Mouse (Mus musculus): Measurements from ENCODE around the gene Esp8. TPM values are rescaled to one million over a fixed set of nuclear protein-coding genes. Genes with fewer than 3 reads are reported as not detected.
"Not testable (repeated sequence)": the region's sequence is repeated elsewhere in the genome, so short reads cannot be mapped to it uniquely, and the experiment has no call there.

The Esp8 gene
- polyA plus RNA-seq (2016; fragmentation: Nextera tagmentation; extraction: Ambion mirVana) = not detected in 2 replicates

DNA sequence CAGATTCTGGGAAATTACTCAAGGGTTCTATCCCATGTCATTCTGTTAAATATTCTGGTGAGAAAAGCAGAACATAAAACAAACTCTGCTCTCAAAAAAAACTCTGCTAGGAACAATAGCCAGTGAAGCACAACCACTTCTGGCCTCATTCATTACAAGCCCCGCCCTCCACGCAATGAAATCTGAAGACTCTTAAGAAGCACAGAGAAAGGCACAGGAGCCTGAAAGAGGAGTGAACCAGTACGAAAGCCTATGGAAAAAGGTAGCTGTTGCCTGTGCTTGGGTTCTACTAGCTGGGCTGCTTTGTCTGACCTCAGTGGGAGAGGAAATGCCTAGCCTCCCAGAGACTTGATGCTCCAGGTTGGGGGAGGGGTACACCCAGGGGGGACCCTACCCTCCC is at the start of gene Esp8:
TSS of gene Esp8 (plus strand) at position 205 of the 400 bp plus-strand sequence.
- WGBS = 64% methylated on average over 3 of the region's 3 CpGs
- Histone ChIP-seq H3K9me3 (no peaks in the 10 kb centered on the region), H3K4me2 (no peak within 1 kb of the TSS), H3K4me3 (replicated peaks) (no peak within 1 kb of the TSS), H3K9ac (replicated peaks) (no peak within 1 kb of the TSS), H3K27ac (no peak within 1 kb of the TSS), H3K27me3 (no peaks in the 10 kb centered on the region), H3K36me3 (no peaks in the 10 kb centered on the region), H3K4me1 (replicated peaks) (no peaks in the 10 kb centered on the region)
- no peak for ATAC-seq (ENCODE audit: insufficient number of reproducible peaks, insufficient read depth, low FRiP score, low TSS enrichment, low read depth)

DNA sequence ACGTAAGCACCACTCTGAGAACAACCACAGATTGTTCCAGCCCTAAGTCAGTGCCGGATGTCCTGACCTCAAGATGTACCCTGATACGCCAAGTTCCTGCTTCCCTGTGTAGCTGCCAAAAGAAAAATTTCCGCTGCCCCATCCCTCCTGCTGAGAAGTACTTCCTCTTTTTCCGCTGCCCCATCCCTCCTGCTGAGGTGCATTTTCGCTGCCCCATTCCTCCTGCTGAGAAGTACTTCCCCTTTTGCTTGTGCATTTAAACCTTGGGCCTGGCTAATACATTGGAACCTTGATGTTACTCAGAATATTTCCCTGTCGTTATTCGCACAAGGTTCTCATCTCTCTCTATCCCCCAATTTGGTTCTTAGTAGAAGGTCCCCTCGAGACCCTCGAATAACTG is 36.3 kb upstream of the Esp8 start:
- not testable (repeated sequence) for H3K9me3 ChIP-seq; H3K9ac ChIP-seq (replicated peaks); H3K27ac ChIP-seq; H3K27me3 ChIP-seq; H3K4me2 ChIP-seq; ATAC-seq (ENCODE audit: insufficient number of reproducible peaks, insufficient read depth, low FRiP score, low TSS enrichment, low read depth); H3K4me3 ChIP-seq (replicated peaks); H3K4me1 ChIP-seq (replicated peaks); H3K36me3 ChIP-seq
- WGBS = 80% methylated on average over 10 of the region's 10 CpGs

DNA sequence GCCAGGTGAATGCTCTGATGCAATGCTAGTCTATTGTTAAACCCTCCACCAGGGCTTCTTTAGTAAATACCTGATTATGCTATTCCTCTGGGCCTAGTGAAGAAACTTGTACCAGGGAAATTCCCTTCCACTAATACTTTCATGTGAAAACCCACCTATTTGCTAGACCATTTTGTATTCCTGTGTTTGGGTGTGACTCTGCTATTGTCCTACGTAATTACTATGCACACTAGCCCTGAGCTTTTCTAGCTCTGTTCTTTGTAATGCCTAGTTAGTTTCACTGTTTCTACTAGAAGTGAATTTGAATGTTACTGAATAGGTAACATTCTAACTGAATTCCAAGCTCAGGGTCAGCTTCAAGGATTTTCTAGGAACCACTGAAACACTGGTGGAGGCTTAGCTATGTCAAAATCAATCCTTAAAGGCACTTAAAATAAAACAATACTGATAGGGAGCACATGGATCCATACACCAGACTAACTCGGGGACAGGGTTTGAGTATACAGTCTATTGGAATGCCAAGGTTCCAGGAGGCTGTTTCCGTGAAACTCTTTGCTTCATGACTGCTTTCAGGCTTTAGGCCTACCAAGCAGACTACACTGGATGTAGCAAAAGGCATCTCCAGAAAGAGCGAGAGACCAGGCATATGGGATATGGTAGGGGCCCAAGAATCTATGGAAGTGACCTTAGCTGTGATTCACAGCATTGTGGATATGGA is 24.2 kb upstream of the Esp8 start:
- not testable (repeated sequence) for H3K4me3 ChIP-seq (replicated peaks); H3K27ac ChIP-seq; H3K4me1 ChIP-seq (replicated peaks); H3K27me3 ChIP-seq; H3K9ac ChIP-seq (replicated peaks); ATAC-seq (ENCODE audit: insufficient number of reproducible peaks, insufficient read depth, low FRiP score, low TSS enrichment, low read depth); H3K9me3 ChIP-seq; H3K36me3 ChIP-seq; H3K4me2 ChIP-seq
- 90% methylated on average over 4 of the region's 4 CpGs for WGBS

DNA sequence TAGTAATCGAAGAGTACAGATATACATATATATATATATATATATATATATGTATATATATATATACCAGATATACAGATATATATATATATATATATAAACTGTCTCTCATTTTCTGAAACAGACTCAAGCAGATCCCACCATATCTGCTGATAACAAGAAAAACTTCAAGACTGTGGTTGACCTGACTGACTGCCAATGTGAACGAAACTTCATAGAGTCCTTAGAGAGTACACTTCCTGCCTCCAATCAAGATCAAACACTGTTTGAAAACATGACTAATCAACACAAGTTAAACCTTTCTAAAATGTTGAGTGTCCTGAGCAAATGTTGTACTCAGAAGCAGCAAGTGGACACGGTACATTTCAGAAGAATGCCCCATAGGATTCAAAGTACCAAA is 10.0 kb downstream of the Esp8 start:
- no peak overlapping the region for H3K9ac ChIP-seq (replicated peaks)
- no peak overlapping the region for H3K27ac ChIP-seq
- H3K27me3 ChIP-seq = no peaks in the 10 kb centered on the region
- H3K4me1 ChIP-seq (replicated peaks) = no peaks in the 10 kb centered on the region
- H3K36me3 ChIP-seq = no peaks in the 10 kb centered on the region
- no peak overlapping the region for H3K4me3 ChIP-seq (replicated peaks)
- no peak for ATAC-seq (ENCODE audit: insufficient number of reproducible peaks, insufficient read depth, low FRiP score, low TSS enrichment, low read depth)
- 76% methylated on average over 3 of the region's 3 CpGs for WGBS
- H3K4me2 ChIP-seq = no peak overlapping the region
- H3K9me3 ChIP-seq = no peaks in the 10 kb centered on the region

DNA sequence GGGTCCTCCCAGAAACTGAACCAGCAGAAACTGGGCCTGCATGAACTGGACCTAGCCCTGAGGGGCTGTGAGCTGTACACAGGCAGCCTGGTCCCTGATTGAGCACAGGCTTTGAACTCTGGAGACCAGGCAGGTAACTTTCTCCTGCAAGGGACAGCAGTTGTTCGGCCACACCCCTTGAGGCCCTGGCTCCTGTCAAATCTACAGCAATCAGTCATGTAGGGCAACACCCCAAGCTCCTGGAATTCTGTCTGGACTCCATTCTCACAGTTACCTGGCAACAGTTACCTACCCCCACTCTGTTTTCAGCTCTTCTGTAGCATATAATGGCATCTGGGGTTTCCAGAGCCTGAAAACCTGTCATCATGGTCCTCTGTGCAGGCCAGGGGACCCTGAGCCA is 11.3 kb downstream of the Esp8 start:
- H3K4me1 ChIP-seq (replicated peaks) = no peaks in the 10 kb centered on the region
- 80% methylated on average over 1 of the region's 1 CpGs for WGBS
- no peak for ATAC-seq (ENCODE audit: insufficient number of reproducible peaks, insufficient read depth, low FRiP score, low TSS enrichment, low read depth)

DNA sequence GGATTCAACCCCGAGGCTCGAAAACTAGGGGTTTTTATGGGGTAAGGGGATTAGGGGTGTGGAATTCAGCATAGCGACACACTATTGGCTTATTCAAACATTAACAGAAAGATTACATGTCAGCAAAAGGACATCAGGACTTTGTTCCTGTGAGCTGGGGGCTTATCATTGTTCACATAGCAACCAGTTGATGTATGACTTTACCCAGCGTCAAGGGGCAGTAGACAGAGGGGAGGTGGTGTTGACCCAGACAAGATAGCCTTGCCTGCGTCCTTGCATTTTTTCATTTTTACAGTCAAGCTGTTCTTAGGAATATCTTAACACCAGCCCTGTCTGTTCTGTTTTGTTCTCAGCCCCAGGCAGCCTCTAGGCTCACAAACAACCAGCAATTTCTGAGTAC is 27.2 kb downstream of the Esp8 start:
- not testable (repeated sequence) for H3K9me3 ChIP-seq; H3K36me3 ChIP-seq; H3K4me1 ChIP-seq (replicated peaks); H3K4me3 ChIP-seq (replicated peaks); ATAC-seq (ENCODE audit: insufficient number of reproducible peaks, insufficient read depth, low FRiP score, low TSS enrichment, low read depth); H3K27ac ChIP-seq; H3K9ac ChIP-seq (replicated peaks); H3K4me2 ChIP-seq; H3K27me3 ChIP-seq
- 69% methylated on average over 5 of the region's 5 CpGs for WGBS

More for the DNA sequence above, 11.3 kb downstream of the Esp8 start:
- no peaks in the 10 kb centered on the region for H3K9me3 ChIP-seq
- H3K27me3 ChIP-seq = no peaks in the 10 kb centered on the region
- no peak overlapping the region for H3K9ac ChIP-seq (replicated peaks)
- no peak overlapping the region for H3K4me3 ChIP-seq (replicated peaks)
- H3K27ac ChIP-seq = no peak overlapping the region
- no peak overlapping the region for H3K4me2 ChIP-seq
- no peaks in the 10 kb centered on the region for H3K36me3 ChIP-seq

DNA sequence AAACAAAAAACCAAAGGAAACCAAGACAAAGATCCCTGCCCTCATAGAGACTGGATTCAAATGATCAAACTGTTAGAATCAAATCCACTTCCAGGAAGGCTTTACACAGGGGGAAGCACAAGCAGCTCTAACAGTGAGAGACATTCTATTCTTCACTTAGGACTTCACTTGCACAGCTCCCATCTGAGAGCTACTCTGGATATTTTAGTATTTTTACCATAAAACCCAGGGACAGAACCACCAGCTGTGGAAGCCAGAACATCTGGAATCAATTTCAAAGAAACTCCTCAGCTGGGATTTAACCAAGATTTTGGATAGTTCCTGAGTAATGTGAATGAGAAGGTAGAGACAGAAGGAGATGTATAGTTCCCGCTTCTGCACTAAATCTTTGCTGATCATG is 33.6 kb downstream of the Esp8 start:
- Histone ChIP-seq H3K4me1 (replicated peaks) (no peaks in the 10 kb centered on the region; the same call in 1 of the 2 replicates), H3K36me3 (no peaks in the 10 kb centered on the region), H3K4me3 (replicated peaks) (no peak overlapping the region), H3K27ac (no peak overlapping the region), H3K9me3 (no peaks in the 10 kb centered on the region), H3K27me3 (no peaks in the 10 kb centered on the region), H3K9ac (replicated peaks) (no peak overlapping the region), H3K4me2 (no peak overlapping the region)
- 35% methylated on average over 1 of the region's 1 CpGs for WGBS
- peak; percentile 68; the same call in 1 of the 2 replicates for ATAC-seq (ENCODE audit: insufficient number of reproducible peaks, insufficient read depth, low FRiP score, low TSS enrichment, low read depth)

DNA sequence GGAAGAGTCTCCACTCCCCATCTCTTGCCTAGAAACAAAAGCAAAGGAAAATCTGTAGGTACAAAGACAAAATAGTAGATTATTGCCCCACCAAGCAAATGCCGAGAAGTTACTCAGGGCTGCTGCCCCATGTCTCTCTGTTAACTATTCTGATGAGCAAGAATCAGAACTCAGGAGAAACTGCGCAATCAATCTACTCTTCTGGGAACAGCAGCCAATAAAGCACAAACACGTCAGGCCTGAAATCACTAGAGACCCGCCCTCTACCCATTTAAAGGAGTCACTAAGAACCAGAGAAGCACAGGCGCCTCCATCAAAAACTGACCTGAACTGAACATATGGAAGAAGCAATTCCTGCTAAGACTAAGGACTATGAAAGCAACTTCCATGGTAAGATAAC is 41.4 kb downstream of the Esp8 start, which contains the start of gene Esp6:
TSS of gene Esp6 (plus strand) at position 301 of the 400 bp plus-strand sequence.
- Histone ChIP-seq H3K4me3 (replicated peaks) (no peak within 1 kb of the TSS), H3K36me3 (no peaks in the 10 kb centered on the region), H3K4me2 (no peak within 1 kb of the TSS), H3K27me3 (no peaks in the 10 kb centered on the region), H3K27ac (no peak within 1 kb of the TSS), H3K9ac (replicated peaks) (no peak within 1 kb of the TSS), H3K4me1 (replicated peaks) (no peaks in the 10 kb centered on the region), H3K9me3 (no peaks in the 10 kb centered on the region)
- 84% methylated on average over 5 of the region's 5 CpGs for WGBS
- ATAC-seq (ENCODE audit: insufficient number of reproducible peaks, insufficient read depth, low FRiP score, low TSS enrichment, low read depth) = no peak

Other genes with a start within 250 kb of the Esp8 start
- gene Crisp1, start 200.8 kb upstream of the Esp8 start, polyA plus RNA-seq (2016; fragmentation: Nextera tagmentation; extraction: Ambion mirVana) = not detected in 2 replicates
- gene Esp6, start 41.5 kb downstream of the Esp8 start, polyA plus RNA-seq (2016; fragmentation: Nextera tagmentation; extraction: Ambion mirVana) = not detected in 2 replicates
- gene Esp4, start 78.6 kb downstream of the Esp8 start, polyA plus RNA-seq (2016; fragmentation: Nextera tagmentation; extraction: Ambion mirVana) = not detected in 2 replicates
- gene Esp3, start 112.1 kb downstream of the Esp8 start, polyA plus RNA-seq (2016; fragmentation: Nextera tagmentation; extraction: Ambion mirVana) = not detected in 2 replicates
- not detected in 2 replicates for gene Esp1, start 207.1 kb downstream of the Esp8 start, polyA plus RNA-seq (2016; fragmentation: Nextera tagmentation; extraction: Ambion mirVana)

Data from limb, embryonic 12.5 days (tissue).